Mouse (Mus musculus) ES-E14 (cell line): ENCODE data around the gene Sik3. TPM values are rescaled to one million over a fixed set of nuclear protein-coding genes. Genes with fewer than 3 reads are reported as not detected.
A peak's percentile ranks its signal among the peaks of the same experiment; 100 is the strongest.

Experiments
- DNase-seq: peaks from one replicate; pipeline ENCODE4 v3.0.0-alpha.2; 2013; ENCODE audit warnings: low read depth, low spot score
- H3K27ac ChIP-seq: 2 replicates; pipeline ENCODE4 v1.5.1; 2012; ENCODE audit warnings: low read depth, mild to moderate bottlenecking, low read length, moderate library complexity, mixed read lengths; ENCODE audit not compliant: poor library complexity, insufficient read depth, severe bottlenecking
- H3K36me3 ChIP-seq: 2 replicates; pipeline ENCODE4 v1.6.1; 2012; ENCODE audit warnings: mild to moderate bottlenecking, low read length, moderate library complexity, mixed read lengths; ENCODE audit not compliant: control insufficient read depth, poor library complexity, insufficient read depth, severe bottlenecking
- H3K4me1 ChIP-seq, 2 experiments: fragments of 150-350 bp in 1 of 2; sonication (generic) in 1 of 2; 2 replicates each; pipeline ENCODE4 v1.6.1; 2012; ENCODE audit warnings: low read length in 2 of 2, mild to moderate bottlenecking in 1 of 2, mixed read lengths in 1 of 2; ENCODE audit not compliant: control insufficient read depth in 2 of 2, insufficient read depth in 2 of 2, poor library complexity in 1 of 2
- H3K4me3 ChIP-seq, 2 experiments: fragments of 150-350 bp in 1 of 2; sonication (generic) in 1 of 2; 2 replicates each; pipeline ENCODE4 v1.5.1; 2012; ENCODE audit warnings: low read length in 2 of 2, low read depth in 1 of 2, mild to moderate bottlenecking in 1 of 2, mixed read lengths in 1 of 2; ENCODE audit not compliant: insufficient read depth in 1 of 2, poor library complexity in 1 of 2, severe bottlenecking in 1 of 2
- H3K9ac ChIP-seq: 2 replicates; pipeline ENCODE4 v1.6.1; 2012; ENCODE audit warnings: low read depth, mild to moderate bottlenecking, low read length, mixed read lengths; ENCODE audit not compliant: poor library complexity, insufficient read depth, severe bottlenecking
- H3K9me3 ChIP-seq: fragments of 150-350 bp; sonication (generic); 2 replicates; pipeline ENCODE4 v1.6.1; 2012; ENCODE audit warnings: low read depth, mild to moderate bottlenecking, low read length; ENCODE audit not compliant: control insufficient read depth, insufficient read depth
- CHD2 ChIP-seq: IDR thresholded peaks from 2 replicates; pipeline ENCODE4 v1.6.1; 2014; ENCODE audit warnings: mild to moderate bottlenecking, low read depth, low read length, inconsistent platforms
- HCFC1 ChIP-seq: IDR thresholded peaks from 2 replicates; pipeline ENCODE4 v1.6.1; 2012; ENCODE audit warnings: low read length, inconsistent platforms, borderline replicate concordance; ENCODE audit not compliant: insufficient read depth
- MAFK ChIP-seq: IDR thresholded peaks from 2 replicates; pipeline ENCODE4 v1.6.1; 2014; ENCODE audit warnings: mild to moderate bottlenecking, low read depth, low read length, inconsistent platforms; ENCODE audit not compliant: insufficient read depth
- ZC3H11A ChIP-seq: IDR thresholded peaks from 2 replicates; pipeline ENCODE4 v1.6.1; 2012; ENCODE audit warnings: low read depth, mild to moderate bottlenecking, inconsistent platforms, low read length, borderline replicate concordance
- ZNF384 ChIP-seq: IDR thresholded peaks from 2 replicates; pipeline ENCODE4 v1.6.1; 2012; ENCODE audit warnings: low read depth, low read length, inconsistent platforms
- in situ Hi-C, 2 experiments: fragments of 600-800 bp; cut with MboI; formaldehyde crosslinking; loops; one replicate each; pipeline ENCODE4 v1.15.1; 2025; ENCODE audit warnings: low sequenced_read_pairs in 2 of 2, inconsistent platforms in 1 of 2; ENCODE audit not compliant: unreplicated experiment in 2 of 2
- total RNA-seq: library from RNA; depleted of rRNA; stranded (reverse); fragments of 300-350 nt; gene quantifications from 2 replicates; pipeline ENCODE4 v1.2.3, GENCODE M21; 2012

The Sik3 gene
- total RNA-seq, 1 experiment, result 18.9 TPM

DNA sequence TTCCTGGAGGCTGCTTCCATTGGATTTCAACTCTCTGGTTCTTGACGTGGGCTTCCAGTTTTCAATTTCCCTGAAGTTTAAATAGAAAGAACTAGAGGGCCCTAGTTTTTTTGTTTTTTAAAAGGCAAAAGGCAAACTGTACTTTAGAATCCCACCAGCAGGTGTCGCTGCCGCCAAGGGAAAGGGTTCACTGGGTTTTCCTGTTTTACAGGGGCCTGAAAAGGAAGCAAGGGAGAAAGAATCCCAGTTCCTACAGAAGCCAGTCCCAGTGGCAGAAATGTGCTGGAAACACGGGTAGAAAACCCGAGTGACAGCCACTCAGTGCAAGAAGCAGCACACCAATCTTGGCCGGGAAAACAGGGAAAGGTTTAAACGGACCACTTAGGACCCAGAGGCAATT, 8.9 kb upstream of the Sik3 start:
- peak; percentile 63 for DNase-seq
- H3K9me3 ChIP-seq, result no peaks in the 10 kb centered on the region
- peaks cover 0 to 3% of the 10 kb centered on the region in 2 experiments; a peak in 1 of 4 replicates for H3K4me1 ChIP-seq
- in situ Hi-C loops, result loop anchor here in 1 of 2 experiments (10.0 kb wide), 2 partner anchors 181 to 311 kb away; partner anchors contain the start of gene 4931429L15Rik
- H3K27ac ChIP-seq, result no peak overlapping the region
- TF ChIP-seq ZC3H11A (peak; percentile 86), ZNF384 (peak; percentile 92), MAFK (no peak), CHD2 (no peak)
- no peaks in the 10 kb centered on the region for H3K36me3 ChIP-seq
- H3K4me3 ChIP-seq, result no peak overlapping the region
- no peak overlapping the region for H3K9ac ChIP-seq

DNA sequence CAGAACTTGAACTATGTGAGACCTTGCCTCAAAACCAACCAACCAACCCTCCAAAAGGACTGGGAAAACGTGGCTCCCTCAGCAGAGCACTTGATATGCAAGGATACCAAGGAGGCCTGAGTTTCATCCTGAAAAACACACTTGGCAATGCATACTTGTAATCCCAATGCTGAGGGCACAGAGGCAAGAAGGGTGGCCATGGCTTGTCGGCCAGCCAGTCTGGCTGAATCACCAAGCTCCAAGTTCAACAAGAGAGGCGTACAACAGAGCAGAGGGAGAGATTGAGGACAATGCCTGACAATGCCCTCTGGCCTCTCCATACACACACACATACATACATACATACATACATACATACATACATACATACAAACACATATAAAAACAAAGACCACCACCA, 8.1 kb upstream of the Sik3 start:
- DNase-seq, result no peak
- in situ Hi-C loops, result loop anchor here in 1 of 2 experiments (10.0 kb wide), 2 partner anchors 180 to 310 kb away; partner anchors contain the start of gene 4931429L15Rik
- Histone ChIP-seq H3K4me3 (no peak overlapping the region), H3K27ac (no peak overlapping the region), H3K4me1 (peaks cover 2 to 4% of the 10 kb centered on the region in 2 experiments; a peak in 3 of 4 replicates), H3K9ac (no peak overlapping the region), H3K36me3 (no peaks in the 10 kb centered on the region), H3K9me3 (no peaks in the 10 kb centered on the region)
- no peak for TF ChIP-seq ZNF384
- no peak for TF ChIP-seq MAFK
- TF ChIP-seq CHD2, result no peak

DNA sequence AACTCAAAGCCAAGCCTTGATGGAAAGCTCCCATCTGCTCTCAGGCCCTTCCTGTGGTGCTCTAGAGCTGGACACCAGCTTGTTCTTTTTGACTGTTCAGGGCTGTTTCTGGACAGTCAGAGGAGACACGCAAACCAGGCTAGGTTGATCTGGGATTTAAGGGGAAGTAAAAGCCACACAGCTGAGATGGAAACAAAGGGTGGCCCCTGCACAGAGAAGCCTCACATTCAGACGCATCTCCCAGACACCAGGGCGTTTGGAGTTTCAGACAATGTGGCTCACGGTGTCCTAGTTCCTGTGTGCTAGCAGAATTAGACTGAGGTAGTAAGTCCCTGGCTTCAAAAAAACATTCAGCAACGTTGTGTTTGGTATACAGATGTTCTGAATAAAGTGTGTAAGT, 6.4 kb upstream of the Sik3 start:
- no peak overlapping the region for H3K9ac ChIP-seq
- H3K9me3 ChIP-seq, result no peaks in the 10 kb centered on the region
- in situ Hi-C loops, result loop anchor here in 1 of 2 experiments (10.0 kb wide), 2 partner anchors 179 to 309 kb away; partner anchors contain the start of gene 4931429L15Rik
- TF ChIP-seq ZNF384 (no peak), CHD2 (no peak), ZC3H11A (no peak), HCFC1 (no peak), MAFK (no peak)
- H3K4me1 ChIP-seq, result peaks cover 2 to 10% of the 10 kb centered on the region in 2 experiments; a peak in 3 of 4 replicates
- H3K27ac ChIP-seq, result no peak overlapping the region
- H3K4me3 ChIP-seq, result no peak overlapping the region
- no peak for DNase-seq
- H3K36me3 ChIP-seq, result no peaks in the 10 kb centered on the region

DNA sequence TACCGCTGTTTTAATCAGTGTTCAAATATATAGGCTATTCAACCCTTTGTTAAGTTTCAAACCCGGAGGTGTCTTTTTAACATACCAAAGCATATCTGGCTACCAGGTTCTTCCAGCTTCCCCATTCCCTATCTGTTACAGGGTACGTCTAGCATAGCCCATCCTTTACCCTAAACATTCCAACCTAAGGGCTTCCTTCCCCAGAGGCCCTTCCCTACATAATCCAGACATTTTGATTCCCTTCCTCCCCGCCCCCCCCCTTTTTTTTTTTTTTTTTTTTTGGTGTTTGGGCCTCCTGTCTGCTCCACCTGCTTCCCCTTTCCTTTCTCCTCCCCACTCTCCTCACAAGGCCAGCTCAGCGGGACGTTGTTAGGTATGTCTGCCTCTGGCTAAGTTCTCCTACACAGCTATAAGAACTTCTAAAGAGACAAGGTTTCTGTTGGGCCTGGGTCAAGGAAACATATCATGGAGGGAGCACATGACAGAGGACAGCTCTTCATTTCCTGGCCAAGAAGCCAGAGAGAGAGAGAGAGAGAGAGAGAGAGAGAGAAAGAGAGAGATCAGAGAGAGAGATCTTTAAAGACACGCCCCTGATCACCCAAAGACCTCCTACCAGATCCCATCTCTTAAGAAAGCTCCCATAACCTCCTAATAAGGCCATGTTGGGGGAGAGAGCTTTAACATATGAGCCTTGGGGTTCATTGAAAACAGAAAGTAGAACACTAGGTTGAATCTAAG, 3.5 kb upstream of the Sik3 start:
- in situ Hi-C loops, result loop anchor here in 1 of 2 experiments (10.0 kb wide), 2 partner anchors 176 to 306 kb away; partner anchors contain the start of gene 4931429L15Rik
- H3K4me3 ChIP-seq, result no peak overlapping the region
- H3K4me1 ChIP-seq, result peaks cover 2 to 13% of the 10 kb centered on the region in 2 experiments; a peak in 3 of 4 replicates
- H3K9ac ChIP-seq, result no peak overlapping the region
- no peaks in the 10 kb centered on the region for H3K9me3 ChIP-seq
- no peak for DNase-seq
- peak overlapping the region; percentile 20; the same call in 1 of the 2 replicates for H3K27ac ChIP-seq
- TF ChIP-seq ZNF384 (peak; percentile 78), HCFC1 (no peak), MAFK (no peak), ZC3H11A (no peak)
- no peaks in the 10 kb centered on the region for H3K36me3 ChIP-seq
